Comparison of ENCODE assay signal across 19 mouse cellular contexts in the genomic region with DNA sequence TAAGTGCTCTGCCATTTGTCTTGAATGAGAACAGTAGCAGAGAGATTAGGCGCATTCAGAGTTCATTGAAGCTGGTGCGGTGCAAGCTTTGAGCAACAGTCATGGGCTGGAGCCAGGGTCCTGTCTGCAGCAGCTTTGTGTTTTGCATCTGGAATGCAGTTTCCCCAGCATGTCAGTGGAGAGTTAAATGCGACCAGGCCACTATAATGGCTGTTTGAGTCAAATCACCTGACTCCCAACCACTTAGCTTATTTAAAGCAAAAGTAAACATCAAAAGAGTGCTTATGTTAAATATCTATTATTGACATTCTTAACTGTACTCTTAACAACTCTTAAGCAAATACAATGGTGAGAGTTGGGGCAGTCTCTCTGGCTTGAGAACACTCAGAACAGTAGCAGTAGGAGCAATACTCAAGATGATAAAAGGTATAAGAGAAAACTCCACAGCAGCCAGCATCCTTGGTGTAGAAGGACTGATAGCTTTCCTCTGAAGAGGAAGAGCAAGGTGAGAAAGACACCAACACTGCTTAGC.
A peak's percentile ranks its signal among the peaks of the same experiment; 100 is the strongest.
DNase-seq lines count a peak whose midpoint lies in the region; ATAC-seq and TF ChIP-seq lines count a peak whose summit lies in the region.
"Had no signal": no experiment of that assay in that cellular context is flagged by ENCODE, and none has a peak within 500 bp of the region (broad histone marks: within the 10 kb centered on the region; RNA-seq: fewer than 3 reads in every experiment).

No protein-coding gene starts in this region.

- H3K4me2 ChIP-seq in kidney, embryonic 14.5 days (replicated peaks; ENCODE audit: low read depth, low read length) = no peak overlapping the region
- H3K4me2 ChIP-seq in lung, postnatal 0 days (replicated peaks; ENCODE audit: low read depth, low read length) = no peak overlapping the region
- H3K4me2 ChIP-seq in stomach, embryonic 16.5 days (ENCODE audit: low read depth, low read length) = no peak overlapping the region
- no peak overlapping the region for H3K4me2 ChIP-seq in intestine, postnatal 0 days (replicated peaks; ENCODE audit: low read depth)
- H3K4me2 ChIP-seq: embryonic facial prominence, embryonic 12.5 days; forebrain, embryonic 15.5 days; heart, embryonic 11.5 days; heart, embryonic 15.5 days; hindbrain, embryonic 14.5 days had no signal

- DNase-seq in kidney, postnatal 4 days = peak; percentile 14 to 26
- peak; percentile 41 for DNase-seq in lung, postnatal 0 days (ENCODE audit: low spot score)
- no peak for DNase-seq in lung, postnatal 14 days
- DNase-seq: adrenal gland, adult 8-10 months; cerebellum, adult 11 months; cerebellum, adult 8-10 months; cerebellum, postnatal 14 days; gastrocnemius, postnatal 10 days; heart, adult 18-20 months had no signal

- no peak for ATAC-seq in kidney, embryonic 14.5 days (ENCODE audit: low FRiP score, low TSS enrichment)
- peak; percentile 28; the same call in 1 of the 2 replicates for ATAC-seq in lung, postnatal 0 days
- ATAC-seq in stomach, embryonic 16.5 days (ENCODE audit: insufficient read depth, low FRiP score) = peak; percentile 79; the same call in 1 of the 2 replicates
- no peak for ATAC-seq in intestine, postnatal 0 days
- ATAC-seq: forebrain, embryonic 15.5 days had no signal

- no peak overlapping the region for H3K9ac ChIP-seq in kidney, embryonic 14.5 days (ENCODE audit: low read depth, low read length)
- H3K9ac ChIP-seq in lung, postnatal 0 days (replicated peaks; ENCODE audit: low read depth) = no peak overlapping the region
- H3K9ac ChIP-seq in stomach, embryonic 16.5 days (ENCODE audit: low read length) = no peak overlapping the region
- no peak overlapping the region for H3K9ac ChIP-seq in intestine, postnatal 0 days (ENCODE audit: low read depth, low read length)
- H3K9ac ChIP-seq: embryonic facial prominence, embryonic 12.5 days; forebrain, embryonic 15.5 days; heart, embryonic 15.5 days; hindbrain, embryonic 14.5 days had no signal

- no peaks in the 10 kb centered on the region for H3K4me1 ChIP-seq in kidney, embryonic 14.5 days (ENCODE audit: control insufficient read depth, insufficient read depth, low read length)
- no peaks in the 10 kb centered on the region for H3K4me1 ChIP-seq in lung, postnatal 0 days (ENCODE audit: insufficient read depth, low read depth, low read length)
- peaks cover 2% of the 10 kb centered on the region; the same call in 1 of the 2 replicates for H3K4me1 ChIP-seq in stomach, embryonic 16.5 days (ENCODE audit: control insufficient read depth, insufficient read depth, low read length)
- H3K4me1 ChIP-seq in intestine, postnatal 0 days (replicated peaks; ENCODE audit: control insufficient read depth, insufficient read depth, low read length) = no peaks in the 10 kb centered on the region
- H3K4me1 ChIP-seq: embryonic facial prominence, embryonic 12.5 days; forebrain, embryonic 15.5 days; heart, embryonic 15.5 days; hindbrain, embryonic 10.5 days had no signal

- no peak for TF ChIP-seq CTCF in lung, postnatal 0 days (IDR thresholded peaks at IDR 0.05)
- no peak for TF ChIP-seq CTCF in intestine, postnatal 0 days (IDR thresholded peaks at IDR 0.05; ENCODE audit: low read depth)

- H3K4me3 ChIP-seq in kidney, embryonic 14.5 days (ENCODE audit: low read length) = no peak overlapping the region
- no peak overlapping the region for H3K4me3 ChIP-seq in lung, postnatal 0 days (ENCODE audit: low read depth, low read length)
- H3K4me3 ChIP-seq in stomach, embryonic 16.5 days (replicated peaks; ENCODE audit: low read length) = no peak overlapping the region
- H3K4me3 ChIP-seq in intestine, postnatal 0 days (ENCODE audit: low read depth, low read length) = no peak overlapping the region
- H3K4me3 ChIP-seq: embryonic facial prominence, embryonic 12.5 days; forebrain, embryonic 15.5 days; heart, embryonic 15.5 days; hindbrain, embryonic 10.5 days had no signal

- no peak overlapping the region for H3K27ac ChIP-seq in kidney, embryonic 14.5 days (ENCODE audit: low read depth, low read length)
- H3K27ac ChIP-seq in lung, postnatal 0 days (ENCODE audit: low read length) = no peak overlapping the region
- no peak overlapping the region; the same call in 1 of the 2 replicates for H3K27ac ChIP-seq in stomach, embryonic 16.5 days (ENCODE audit: low read length)
- H3K27ac ChIP-seq in intestine, postnatal 0 days (ENCODE audit: low read depth, low read length) = no peak overlapping the region
- H3K27ac ChIP-seq: embryonic facial prominence, embryonic 12.5 days; forebrain, embryonic 15.5 days; heart, embryonic 15.5 days; hindbrain, embryonic 10.5 days; hindbrain, embryonic 14.5 days had no signal

- no peaks in the 10 kb centered on the region for H3K36me3 ChIP-seq in kidney, embryonic 14.5 days (ENCODE audit: control insufficient read depth, insufficient read depth, low read length)
- H3K36me3 ChIP-seq in lung, postnatal 0 days (ENCODE audit: insufficient read depth, low read length) = no peaks in the 10 kb centered on the region
- no peaks in the 10 kb centered on the region for H3K36me3 ChIP-seq in stomach, embryonic 16.5 days (ENCODE audit: control insufficient read depth, insufficient read depth, low read length)
- H3K36me3 ChIP-seq in intestine, postnatal 0 days (ENCODE audit: control insufficient read depth, insufficient read depth) = no peaks in the 10 kb centered on the region
- H3K36me3 ChIP-seq: embryonic facial prominence, embryonic 12.5 days; forebrain, embryonic 15.5 days; heart, embryonic 15.5 days; hindbrain, embryonic 10.5 days had no signal

- no peaks in the 10 kb centered on the region for H3K27me3 ChIP-seq in kidney, embryonic 14.5 days (ENCODE audit: control insufficient read depth, insufficient read depth, low read length)
- H3K27me3 ChIP-seq in lung, postnatal 0 days (replicated peaks; ENCODE audit: insufficient read depth, low read length) = no peaks in the 10 kb centered on the region
- H3K27me3 ChIP-seq in stomach, embryonic 16.5 days (ENCODE audit: control insufficient read depth, insufficient read depth, low read length) = no peaks in the 10 kb centered on the region
- H3K27me3 ChIP-seq in intestine, postnatal 0 days (replicated peaks; ENCODE audit: control insufficient read depth, insufficient read depth, low read length) = no peaks in the 10 kb centered on the region
- H3K27me3 ChIP-seq: CH12.LX; embryonic facial prominence, embryonic 12.5 days; forebrain, embryonic 15.5 days; heart, embryonic 15.5 days had no signal

- no peak for TF ChIP-seq EP300 in lung, postnatal 0 days (IDR thresholded peaks at IDR 0.05)

- WGBS in kidney, embryonic 14.5 days = 67% methylated on average over 3 of the region's 3 CpGs
- WGBS in lung, postnatal 0 days = 41% methylated on average over 3 of the region's 3 CpGs
- WGBS in stomach, embryonic 16.5 days = 32% methylated on average over 3 of the region's 3 CpGs
- 42% methylated on average over 3 of the region's 3 CpGs for WGBS in intestine, postnatal 0 days

- no peaks in the 10 kb centered on the region for H3K9me3 ChIP-seq in kidney, embryonic 14.5 days (ENCODE audit: control insufficient read depth, low read length)
- H3K9me3 ChIP-seq in lung, postnatal 0 days (ENCODE audit: low read length) = no peaks in the 10 kb centered on the region
- no peaks in the 10 kb centered on the region for H3K9me3 ChIP-seq in stomach, embryonic 16.5 days (replicated peaks; ENCODE audit: control insufficient read depth, low read length)
- no peaks in the 10 kb centered on the region for H3K9me3 ChIP-seq in intestine, postnatal 0 days (ENCODE audit: control insufficient read depth)
- H3K9me3 ChIP-seq: embryonic facial prominence, embryonic 12.5 days; forebrain, embryonic 15.5 days; heart, embryonic 15.5 days; hindbrain, embryonic 10.5 days had no signal

Comparison
In these comparisons a context has a peak if more than half of its experiments do, and no peak if none do; other contexts are left out.
1. ATAC-seq: peak in lung, postnatal 0 days (single experiment) and stomach, embryonic 16.5 days (single experiment); none in kidney, embryonic 14.5 days (single experiment) and intestine, postnatal 0 days (single experiment).